Mouse (Mus musculus): ENCODE results near the gene Car11. TPM values are rescaled to one million over a fixed set of nuclear protein-coding genes. Genes with fewer than 3 reads are reported as not detected.

Car11 gene
- polyA plus RNA-seq, 1 experiment from 2014 or later, result 22.5 TPM

GRCm38 (mm10) chr7:45686841-45687240 lies 12.8 kb upstream of the Car11 start:
- Histone ChIP-seq H3K27me3 (replicated peaks; ENCODE audit: control insufficient read depth, insufficient read depth, low read length) (no peaks in the 10 kb centered on the region), H3K9me3 (replicated peaks; ENCODE audit: control insufficient read depth, low read length) (no peaks in the 10 kb centered on the region), H3K4me1 (ENCODE audit: control insufficient read depth, insufficient read depth, low read length) (no peaks in the 10 kb centered on the region), H3K27ac (ENCODE audit: low read depth, low read length) (no peak overlapping the region), H3K9ac (ENCODE audit: low read length) (no peak overlapping the region), H3K4me3 (ENCODE audit: low read depth, low read length) (no peak overlapping the region), H3K4me2 (ENCODE audit: low read length) (no peak overlapping the region), H3K36me3 (ENCODE audit: control insufficient read depth, insufficient read depth, low read length) (no peaks in the 10 kb centered on the region)
- 82% methylated on average over 3 of the region's 3 CpGs for WGBS
- ATAC-seq (no peak), DNase-seq (ENCODE audit: low spot score) (no peak)

- no peaks in the 10 kb centered on the region for H3K9me3 ChIP-seq (replicated peaks; ENCODE audit: control insufficient read depth, low read length)
- 64% methylated on average over 6 of the region's 6 CpGs for WGBS
- ATAC-seq, result no peak
- no peaks in the 10 kb centered on the region for H3K36me3 ChIP-seq (ENCODE audit: control insufficient read depth, insufficient read depth, low read length)
- no peak for DNase-seq (ENCODE audit: low spot score)
- H3K4me3 ChIP-seq (ENCODE audit: low read depth, low read length), result no peak overlapping the region
- no peak overlapping the region for H3K27ac ChIP-seq (ENCODE audit: low read depth, low read length)
- no peaks in the 10 kb centered on the region for H3K4me1 ChIP-seq (ENCODE audit: control insufficient read depth, insufficient read depth, low read length)
- H3K27me3 ChIP-seq (replicated peaks; ENCODE audit: control insufficient read depth, insufficient read depth, low read length), result no peaks in the 10 kb centered on the region
- H3K4me2 ChIP-seq (ENCODE audit: low read length), result no peak overlapping the region
- H3K9ac ChIP-seq (ENCODE audit: low read length), result no peak overlapping the region
Observed at GRCm38 (mm10) chr7:45689099-45689498, 10.5 kb upstream of the Car11 start.

GRCm38 (mm10) chr7:45689800-45690199 lies 9.8 kb upstream of the Car11 start:
- WGBS, result 83% methylated on average over 11 of the region's 11 CpGs
- H3K27me3 ChIP-seq (replicated peaks; ENCODE audit: control insufficient read depth, insufficient read depth, low read length), result no peaks in the 10 kb centered on the region
- no peak overlapping the region for H3K27ac ChIP-seq (ENCODE audit: low read depth, low read length)
- no peaks in the 10 kb centered on the region for H3K4me1 ChIP-seq (ENCODE audit: control insufficient read depth, insufficient read depth, low read length)
- DNase-seq (ENCODE audit: low spot score) (no peak), ATAC-seq (no peak)
- H3K9ac ChIP-seq (ENCODE audit: low read length), result no peak overlapping the region
- no peak overlapping the region for H3K4me3 ChIP-seq (ENCODE audit: low read depth, low read length)
- H3K9me3 ChIP-seq (replicated peaks; ENCODE audit: control insufficient read depth, low read length), result no peaks in the 10 kb centered on the region
- H3K4me2 ChIP-seq (ENCODE audit: low read length), result no peak overlapping the region
- H3K36me3 ChIP-seq (ENCODE audit: control insufficient read depth, insufficient read depth, low read length), result no peaks in the 10 kb centered on the region

GRCm38 (mm10) chr7:45692364-45692763 lies 7.3 kb upstream of the Car11 start:
- no peaks in the 10 kb centered on the region for H3K27me3 ChIP-seq (replicated peaks; ENCODE audit: control insufficient read depth, insufficient read depth, low read length)
- H3K4me3 ChIP-seq (ENCODE audit: low read depth, low read length), result no peak overlapping the region
- no peak for ATAC-seq
- no peak for DNase-seq (ENCODE audit: low spot score)
- 87% methylated on average over 2 of the region's 2 CpGs for WGBS
- H3K27ac ChIP-seq (ENCODE audit: low read depth, low read length), result no peak overlapping the region
- no peak overlapping the region for H3K4me2 ChIP-seq (ENCODE audit: low read length)
- H3K9me3 ChIP-seq (replicated peaks; ENCODE audit: control insufficient read depth, low read length), result no peaks in the 10 kb centered on the region
- H3K9ac ChIP-seq (ENCODE audit: low read length), result no peak overlapping the region
- no peaks in the 10 kb centered on the region for H3K36me3 ChIP-seq (ENCODE audit: control insufficient read depth, insufficient read depth, low read length)
- H3K4me1 ChIP-seq (ENCODE audit: control insufficient read depth, insufficient read depth, low read length), result no peaks in the 10 kb centered on the region

- Histone ChIP-seq H3K9ac (ENCODE audit: low read length) (no peak within 1 kb of the TSS), H3K4me3 (ENCODE audit: low read depth, low read length) (no peak within 1 kb of the TSS), H3K27ac (ENCODE audit: low read depth, low read length) (no peak within 1 kb of the TSS), H3K36me3 (ENCODE audit: control insufficient read depth, insufficient read depth, low read length) (no peaks in the 10 kb centered on the region), H3K9me3 (replicated peaks; ENCODE audit: control insufficient read depth, low read length) (no peaks in the 10 kb centered on the region), H3K27me3 (replicated peaks; ENCODE audit: control insufficient read depth, insufficient read depth, low read length) (peaks cover 7% of the 10 kb centered on the region), H3K4me2 (ENCODE audit: low read length) (no peak within 1 kb of the TSS), H3K4me1 (ENCODE audit: control insufficient read depth, insufficient read depth, low read length) (no peaks in the 10 kb centered on the region)
- DNase-seq (ENCODE audit: low spot score) (no peak), ATAC-seq (no peak)
- 91% methylated on average over 50 of the region's 50 CpGs for WGBS
Observed at GRCm38 (mm10) chr7:45693921-45694591, 5.6 kb upstream of the Car11 start, which contains the start of gene Sec1. TSS of gene Sec1 (minus strand) at chr7:45694402.

- 43% methylated on average over 6 of the region's 6 CpGs for WGBS
- no peak for DNase-seq (ENCODE audit: low spot score)
- H3K27me3 ChIP-seq (replicated peaks; ENCODE audit: control insufficient read depth, insufficient read depth, low read length), result peaks cover 12% of the 10 kb centered on the region
- no peak overlapping the region for H3K4me3 ChIP-seq (ENCODE audit: low read depth, low read length)
- no peak overlapping the region for H3K27ac ChIP-seq (ENCODE audit: low read depth, low read length)
- H3K9me3 ChIP-seq (replicated peaks; ENCODE audit: control insufficient read depth, low read length), result no peaks in the 10 kb centered on the region
- no peak overlapping the region for H3K4me2 ChIP-seq (ENCODE audit: low read length)
- H3K9ac ChIP-seq (ENCODE audit: low read length), result no peak overlapping the region
- no peak for ATAC-seq
- no peaks in the 10 kb centered on the region for H3K36me3 ChIP-seq (ENCODE audit: control insufficient read depth, insufficient read depth, low read length)
- peaks cover 2% of the 10 kb centered on the region; the same call in 1 of the 2 replicates for H3K4me1 ChIP-seq (ENCODE audit: control insufficient read depth, insufficient read depth, low read length)
Observed at GRCm38 (mm10) chr7:45695098-45695497, 4.5 kb upstream of the Car11 start.

- no peaks in the 10 kb centered on the region for H3K36me3 ChIP-seq (ENCODE audit: control insufficient read depth, insufficient read depth, low read length)
- H3K27ac ChIP-seq (ENCODE audit: low read depth, low read length), result no peak overlapping the region
- H3K4me1 ChIP-seq (ENCODE audit: control insufficient read depth, insufficient read depth, low read length), result peaks cover 6% of the 10 kb centered on the region; the same call in 1 of the 2 replicates
- no peaks in the 10 kb centered on the region for H3K9me3 ChIP-seq (replicated peaks; ENCODE audit: control insufficient read depth, low read length)
- H3K27me3 ChIP-seq (replicated peaks; ENCODE audit: control insufficient read depth, insufficient read depth, low read length), result peaks cover 15% of the 10 kb centered on the region
- no peak overlapping the region for H3K4me3 ChIP-seq (ENCODE audit: low read depth, low read length)
- DNase-seq (ENCODE audit: low spot score) (no peak), ATAC-seq (no peak)
- H3K4me2 ChIP-seq (ENCODE audit: low read length), result no peak overlapping the region
- no peak overlapping the region for H3K9ac ChIP-seq (ENCODE audit: low read length)
- WGBS, result 86% methylated on average over 6 of the region's 7 CpGs
Observed at GRCm38 (mm10) chr7:45697894-45698293, 1.7 kb upstream of the Car11 start.

- peak overlapping the region; percentile 63 for H3K27ac ChIP-seq (ENCODE audit: low read depth, low read length)
- peaks cover 15% of the 10 kb centered on the region for H3K27me3 ChIP-seq (replicated peaks; ENCODE audit: control insufficient read depth, insufficient read depth, low read length)
- ATAC-seq (peak; percentile 40; the same call in 1 of the 2 replicates), DNase-seq (ENCODE audit: low spot score) (peak; percentile 93)
- H3K36me3 ChIP-seq (ENCODE audit: control insufficient read depth, insufficient read depth, low read length), result no peaks in the 10 kb centered on the region
- H3K4me3 ChIP-seq (ENCODE audit: low read depth, low read length), result peak overlapping the region; percentile 38
- peak overlapping the region; percentile 66 for H3K9ac ChIP-seq (ENCODE audit: low read length)
- H3K4me1 ChIP-seq (ENCODE audit: control insufficient read depth, insufficient read depth, low read length), result peaks cover 11% of the 10 kb centered on the region
- under 1% methylated on average over 20 of the region's 20 CpGs for WGBS
- H3K9me3 ChIP-seq (replicated peaks; ENCODE audit: control insufficient read depth, low read length), result no peaks in the 10 kb centered on the region
- peak overlapping the region; percentile 83 for H3K4me2 ChIP-seq (ENCODE audit: low read length)
Observed at GRCm38 (mm10) chr7:45700301-45701015, 815 bp downstream of the Car11 start.

GRCm38 (mm10) chr7:45701072-45701471 lies 1.4 kb downstream of the Car11 start:
- DNase-seq (ENCODE audit: low spot score), result no peak
- ATAC-seq, result no peak
- Histone ChIP-seq H3K27ac (ENCODE audit: low read depth, low read length) (peak overlapping the region; percentile 39; the same call in 1 of the 2 replicates), H3K36me3 (ENCODE audit: control insufficient read depth, insufficient read depth, low read length) (no peaks in the 10 kb centered on the region), H3K4me1 (ENCODE audit: control insufficient read depth, insufficient read depth, low read length) (peaks cover 17% of the 10 kb centered on the region), H3K4me2 (ENCODE audit: low read length) (peak overlapping the region; percentile 83), H3K27me3 (replicated peaks; ENCODE audit: control insufficient read depth, insufficient read depth, low read length) (peaks cover 15% of the 10 kb centered on the region), H3K9ac (ENCODE audit: low read length) (peak overlapping the region; percentile 66), H3K9me3 (replicated peaks; ENCODE audit: control insufficient read depth, low read length) (no peaks in the 10 kb centered on the region), H3K4me3 (ENCODE audit: low read depth, low read length) (peak overlapping the region; percentile 38)
- WGBS, result 29% methylated on average over 11 of the region's 11 CpGs
